Mouse (Mus musculus) bone marrow macrophage, adult 2 months (primary cell): ENCODE results near the gene Matn4.

ENCODE experiments used
- CTCF ChIP-seq: IDR thresholded peaks from 2 replicates; pipeline ENCODE4 v1.5.1; 2012; ENCODE audit warnings: low read depth, mild to moderate bottlenecking, low read length, moderate library complexity
- POLR2A ChIP-seq: IDR thresholded peaks from 2 replicates; pipeline ENCODE4 v1.6.1; 2012; ENCODE audit warnings: mild to moderate bottlenecking, low read depth, low read length, borderline replicate concordance

DNA sequence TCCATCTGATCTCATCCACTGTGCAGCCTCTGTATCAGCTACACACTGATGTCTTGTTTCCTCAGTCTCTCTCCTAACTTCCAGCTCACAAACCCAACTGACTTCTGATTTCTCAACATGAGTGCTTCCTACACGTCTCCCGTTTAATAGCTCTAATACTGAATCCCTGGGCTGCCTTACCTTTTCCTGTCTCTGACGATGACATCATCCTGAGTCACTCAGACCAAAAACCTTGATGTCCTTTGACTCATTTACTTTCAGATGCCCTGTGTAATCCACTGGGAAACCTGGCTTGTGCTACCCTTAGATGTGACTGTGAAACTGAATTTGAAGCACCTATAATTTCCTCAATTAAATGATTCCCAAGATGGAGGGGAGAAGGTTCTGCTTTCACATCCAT lies 22.0 kb downstream of the Matn4 start:
- TF ChIP-seq CTCF: no peak
- no peak for TF ChIP-seq POLR2A
